Mouse (Mus musculus): ENCODE data around the gene Dcst2.

The Dcst2 gene

DNA sequence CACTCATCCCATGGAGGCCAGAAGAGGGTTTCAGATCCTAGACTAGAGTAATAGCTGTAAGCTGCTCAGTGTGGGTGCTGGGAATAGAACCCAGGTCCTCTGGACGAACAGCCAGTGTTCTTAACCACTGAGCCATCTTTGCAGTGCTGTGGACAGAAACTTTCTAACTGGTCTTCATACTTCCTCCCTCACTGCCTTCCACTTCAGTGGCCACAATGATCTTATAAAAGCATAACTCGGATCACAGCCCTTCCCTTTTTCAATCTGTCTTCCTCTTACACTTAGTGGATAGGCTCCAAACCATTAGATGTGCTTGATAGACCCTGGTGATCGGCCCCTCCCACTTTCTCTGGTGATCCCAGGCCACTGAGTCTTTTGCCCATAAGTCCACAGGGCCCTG is 1.5 kb upstream of the Dcst2 start:
- DNase-seq (ENCODE audit: low read depth, low spot score) = no peak

DNA sequence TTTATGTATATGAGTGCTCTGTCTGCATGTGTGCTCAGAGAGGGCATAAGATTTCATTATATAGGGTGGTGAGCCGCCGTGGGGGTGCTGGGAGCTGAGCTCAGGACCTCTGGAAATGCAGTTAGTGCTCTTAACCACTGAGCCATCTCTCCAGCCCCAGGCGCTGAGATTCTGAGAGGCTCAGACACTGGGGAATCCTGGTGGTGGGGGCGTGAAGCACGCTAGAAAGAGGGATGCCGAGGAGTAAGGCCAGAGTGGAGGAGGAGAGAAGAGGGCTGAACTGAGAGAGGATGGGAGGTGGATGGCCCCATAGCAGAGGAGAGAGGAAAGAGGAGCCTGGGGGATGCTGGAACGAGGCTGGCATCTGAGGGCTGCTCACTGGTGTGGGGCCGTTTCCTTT is 2.9 kb downstream of the Dcst2 start:
- no peak for DNase-seq (ENCODE audit: low read depth, low spot score)

DNA sequence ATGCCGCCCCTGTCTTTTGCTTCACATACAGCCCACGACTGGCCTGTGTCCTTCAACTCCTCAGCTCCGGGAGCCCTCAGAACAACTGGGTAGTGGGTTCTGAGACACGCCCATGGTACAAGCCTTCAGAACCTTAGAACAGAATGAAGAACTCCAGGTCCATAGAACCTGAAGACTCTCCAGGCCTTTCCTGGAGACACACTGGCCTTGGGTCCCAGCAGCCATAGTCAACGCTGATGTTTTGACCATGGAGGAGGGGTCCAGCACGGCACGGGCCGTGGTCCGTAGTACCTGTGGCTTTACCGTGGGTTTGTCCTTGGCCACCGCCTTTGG is 3.3 kb downstream of the Dcst2 start, which contains the start of gene Dcst1:
Gene Dcst1, minus strand, starts transcription at position 101 of the 333 bp plus-strand sequence.
- no peak for DNase-seq (ENCODE audit: low read depth, low spot score)

DNA sequence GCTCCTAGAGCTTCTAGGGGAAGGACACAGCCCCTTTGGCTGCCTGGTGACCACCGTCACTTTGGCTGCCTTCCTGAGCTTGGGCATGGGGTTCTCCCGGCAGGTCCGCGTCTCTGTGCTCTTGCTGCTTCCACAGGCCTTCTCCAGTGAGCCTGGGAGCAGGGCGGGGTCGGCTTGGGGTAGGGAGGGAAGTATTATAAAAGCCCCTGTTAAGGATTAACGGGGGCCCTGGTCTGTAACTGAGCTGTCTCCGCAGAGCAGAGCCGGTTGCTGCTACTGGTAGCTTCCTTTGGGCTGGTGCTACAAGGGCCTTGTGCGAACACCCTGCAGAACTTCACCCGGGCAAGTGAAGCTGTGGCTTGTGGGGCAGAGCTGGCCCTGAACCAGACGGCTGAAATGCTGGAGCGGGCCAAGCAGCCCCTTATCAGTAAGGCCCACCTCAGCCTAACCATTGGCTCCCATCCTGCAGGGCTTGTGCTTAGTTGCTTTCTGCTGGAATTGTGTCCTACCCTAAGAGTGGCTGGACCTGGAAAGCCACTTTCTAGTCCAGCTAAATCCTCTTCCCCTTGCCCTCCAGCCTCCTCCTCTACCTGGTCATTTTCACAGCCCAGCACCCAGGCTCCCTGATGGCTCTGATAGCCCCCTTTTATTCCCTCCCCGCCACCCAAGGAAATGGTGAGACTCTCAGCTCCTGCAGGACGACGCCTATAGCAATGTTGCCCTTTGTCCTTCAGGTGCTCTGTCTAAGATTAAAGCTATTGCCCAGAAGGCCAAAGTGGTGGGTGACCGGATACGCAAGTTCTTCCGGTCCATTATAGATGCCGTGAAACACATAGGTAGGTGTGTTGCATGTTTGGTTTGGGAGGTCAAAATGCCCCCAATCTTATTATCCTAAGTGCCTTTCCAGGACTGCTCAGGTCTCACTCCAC is 4.0 kb downstream of the Dcst2 start:
- no peak for DNase-seq (ENCODE audit: low read depth, low spot score)

DNA sequence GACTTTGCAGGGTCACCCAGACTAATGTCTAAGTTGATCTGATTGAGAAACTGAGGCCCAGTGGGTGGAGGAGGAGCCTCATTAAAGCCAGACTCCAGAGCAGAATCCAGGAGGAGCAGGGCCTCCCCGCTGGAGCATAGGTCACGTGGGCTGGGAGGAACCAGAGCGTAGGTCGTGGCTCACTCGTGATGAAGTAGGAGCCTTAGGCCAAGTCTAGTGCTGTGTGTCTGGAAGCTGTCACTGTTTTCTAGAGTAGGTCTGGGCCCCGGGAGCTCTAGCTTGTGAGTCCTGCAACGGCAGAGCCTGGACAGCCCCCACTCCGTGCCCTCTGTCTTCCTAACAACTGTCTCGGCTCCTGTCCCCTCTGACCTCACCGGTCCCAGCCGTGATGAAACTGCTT is 5.6 kb downstream of the Dcst2 start:
- no peak for DNase-seq (ENCODE audit: low read depth, low spot score)

DNA sequence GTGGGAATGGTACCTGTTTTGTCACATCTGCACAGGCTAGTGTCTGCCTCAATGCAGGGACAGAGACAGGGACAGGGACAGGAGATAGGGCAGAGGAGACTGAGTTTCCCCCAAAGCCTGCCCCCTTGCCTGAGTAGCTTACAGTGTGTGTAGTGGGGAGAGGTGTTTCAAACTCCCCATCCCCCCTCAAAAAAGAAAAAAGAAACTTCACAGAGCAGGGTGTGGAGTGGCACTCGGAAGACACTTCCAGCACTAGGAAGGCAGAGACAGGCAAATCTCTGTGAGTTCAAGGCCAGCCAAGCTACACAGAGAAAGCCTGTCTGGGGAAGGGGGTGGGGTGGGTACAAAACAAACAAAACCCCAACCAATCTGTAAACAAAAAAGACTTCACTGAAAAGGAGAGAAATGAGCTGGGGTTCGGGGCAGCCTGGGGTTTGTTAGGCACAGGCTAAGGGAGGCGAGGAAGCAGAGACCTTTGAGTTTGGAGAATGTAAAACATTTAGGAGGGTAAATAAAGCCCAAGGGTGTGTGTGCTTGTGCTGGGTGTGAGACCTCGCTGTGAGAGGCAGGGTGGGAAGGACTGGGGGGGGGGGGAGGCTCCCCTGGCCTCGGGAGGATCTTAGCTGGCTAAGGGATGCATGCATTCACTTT is 11.9 kb downstream of the Dcst2 start:
- no peak for DNase-seq (ENCODE audit: low read depth, low spot score)

DNA sequence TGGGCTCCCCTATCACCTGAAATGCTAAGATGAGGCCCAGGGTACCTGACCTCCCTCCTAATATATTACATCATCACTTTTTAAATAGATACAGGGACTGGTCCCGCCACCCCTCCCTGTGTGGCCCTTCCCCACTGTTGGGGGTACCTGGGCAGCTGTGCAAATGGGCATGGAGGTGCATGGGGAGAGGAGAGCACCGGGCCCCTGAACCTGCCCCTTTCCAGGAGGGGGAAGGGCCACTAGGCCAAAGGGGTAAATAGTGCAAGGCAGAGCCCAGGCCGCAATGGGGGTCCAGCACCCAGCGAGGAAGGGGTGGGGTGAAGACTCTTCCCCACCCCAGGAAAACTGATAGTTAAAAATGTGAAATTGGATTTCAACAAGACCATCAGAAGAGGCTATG is 16.1 kb downstream of the Dcst2 start:
- DNase-seq (ENCODE audit: low read depth, low spot score) = no peak

DNA sequence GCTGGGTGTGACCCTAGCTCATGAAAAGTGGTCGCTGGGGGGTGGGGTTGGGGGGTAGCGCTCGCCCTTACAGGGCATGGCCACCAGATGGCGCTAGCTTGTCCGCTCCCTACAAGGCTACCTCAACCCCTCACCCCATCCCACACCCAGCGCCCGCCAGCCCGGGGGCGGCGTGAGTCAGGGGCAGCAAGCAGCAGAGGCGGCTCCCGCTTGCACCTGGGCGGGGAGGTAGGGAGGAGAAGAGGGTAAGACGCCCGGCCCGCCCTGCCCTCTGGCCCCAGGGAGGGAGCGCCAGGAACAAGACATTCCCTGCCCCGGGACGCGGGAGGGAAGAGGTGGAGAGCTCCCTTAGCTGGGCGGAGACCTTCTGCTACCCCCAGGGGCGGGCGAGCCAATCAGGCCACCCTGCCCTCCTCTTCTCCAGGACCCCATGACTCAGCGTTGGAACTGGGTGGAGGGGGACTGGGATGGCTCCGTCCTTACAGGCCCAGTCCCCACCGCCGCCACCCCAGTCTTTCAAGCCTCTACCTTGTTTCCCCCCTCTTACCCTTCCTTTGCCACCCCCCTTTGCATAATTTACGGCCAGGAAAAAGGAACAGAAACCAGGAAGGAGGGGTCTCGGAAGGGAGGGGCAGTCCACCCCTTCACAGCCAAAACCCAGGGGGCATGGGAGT is 16.8 kb downstream of the Dcst2 start:
- DNase-seq (ENCODE audit: low read depth, low spot score) = peak; percentile 87

DNA sequence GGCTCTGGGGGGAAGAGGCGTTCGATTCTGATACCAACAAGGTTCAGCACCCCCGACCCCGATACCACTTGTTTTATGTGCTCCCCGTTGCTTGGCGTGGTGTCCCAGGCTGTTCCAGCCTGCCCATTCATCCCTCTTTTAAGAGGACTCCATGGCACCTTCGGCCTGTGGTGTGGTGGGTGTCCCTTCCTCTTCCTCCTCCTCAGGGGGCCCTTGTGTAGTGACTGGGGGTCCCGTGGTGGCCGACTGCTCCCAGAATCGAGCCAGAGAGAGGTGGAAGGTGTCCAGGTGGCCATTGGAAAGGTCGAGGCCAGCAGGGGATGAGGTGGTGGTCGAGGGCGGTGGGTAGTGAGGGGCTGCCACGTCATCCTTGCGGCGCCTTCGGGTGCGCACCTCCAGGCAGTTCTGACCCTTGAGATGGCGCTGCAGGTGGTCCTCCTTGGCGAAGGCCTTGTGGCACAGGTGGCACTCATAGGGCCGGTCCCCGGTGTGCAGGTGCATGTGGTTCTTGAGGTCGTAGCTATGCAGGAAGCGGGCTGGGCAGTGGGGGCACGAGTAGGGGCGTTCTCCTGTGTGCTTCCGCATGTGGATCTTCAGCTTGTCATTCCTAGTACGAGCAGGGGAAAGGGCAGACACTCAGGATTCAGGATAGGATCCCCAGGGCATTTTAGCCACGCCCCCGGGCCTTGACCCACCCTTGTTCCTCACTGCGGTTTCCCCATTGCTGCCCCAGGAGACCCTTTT is 17.8 kb downstream of the Dcst2 start:
- DNase-seq (ENCODE audit: low read depth, low spot score) = no peak

DNA sequence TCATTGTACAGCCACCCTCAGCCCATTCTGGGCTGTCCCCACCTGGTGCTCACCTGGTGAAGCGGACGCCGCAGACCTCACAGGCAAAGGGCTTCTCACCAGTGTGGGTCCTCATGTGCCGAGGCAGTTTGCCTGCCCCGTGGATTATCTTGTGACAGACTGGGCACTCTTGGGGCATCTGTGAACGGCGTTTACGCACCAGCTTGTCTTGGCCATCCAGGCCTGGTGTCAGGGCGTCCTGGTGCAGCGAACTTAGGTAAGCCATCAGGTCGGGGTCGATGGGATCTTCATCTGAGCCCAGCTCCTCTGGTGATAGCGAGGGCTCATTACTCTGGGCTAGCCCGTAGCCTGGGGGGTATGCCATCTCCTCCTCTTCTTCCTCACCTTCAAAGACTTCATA is 18.5 kb downstream of the Dcst2 start:
- DNase-seq (ENCODE audit: low read depth, low spot score) = no peak

DNA sequence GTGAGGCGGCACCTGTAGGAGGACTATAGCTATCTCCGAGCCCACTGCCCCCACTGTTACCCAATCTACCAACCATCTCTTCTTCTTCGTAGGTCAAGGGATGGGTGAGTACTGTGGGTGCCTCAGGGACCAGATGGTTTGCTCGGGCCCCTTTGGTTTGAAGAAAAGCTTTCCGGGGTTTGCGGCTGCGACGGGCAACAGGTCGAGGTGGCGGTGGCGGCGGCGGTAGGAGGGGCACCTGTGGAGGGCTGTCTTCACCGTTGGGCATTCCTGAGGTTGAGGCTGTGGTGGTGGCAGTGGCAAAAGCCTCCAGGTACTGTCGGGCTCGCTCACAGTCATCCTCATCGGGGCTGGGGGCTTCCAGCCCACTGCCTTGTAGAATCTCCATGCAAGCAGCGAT is 18.9 kb downstream of the Dcst2 start:
- no peak for DNase-seq (ENCODE audit: low read depth, low spot score)

DNA sequence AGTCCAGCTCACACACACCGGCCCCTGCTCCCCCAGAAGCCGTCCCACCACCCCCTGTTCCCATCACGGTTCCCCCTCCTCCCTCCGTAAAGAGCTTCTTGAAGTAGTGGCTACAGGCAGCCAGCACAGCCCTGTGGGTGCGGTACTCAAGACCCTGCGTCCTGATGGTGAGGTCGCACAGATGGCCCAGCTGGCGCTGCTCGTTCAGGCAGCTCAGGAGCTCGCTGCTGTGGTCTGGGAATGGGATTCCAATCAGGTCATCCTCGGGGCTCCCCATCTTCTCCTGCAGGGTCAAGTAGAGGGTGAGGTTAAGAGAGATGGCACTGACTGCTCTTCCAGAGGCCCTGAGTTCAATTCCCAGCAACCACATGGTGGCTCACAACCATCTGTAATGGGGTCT is 19.5 kb downstream of the Dcst2 start:
- DNase-seq (ENCODE audit: low read depth, low spot score) = no peak

DNA sequence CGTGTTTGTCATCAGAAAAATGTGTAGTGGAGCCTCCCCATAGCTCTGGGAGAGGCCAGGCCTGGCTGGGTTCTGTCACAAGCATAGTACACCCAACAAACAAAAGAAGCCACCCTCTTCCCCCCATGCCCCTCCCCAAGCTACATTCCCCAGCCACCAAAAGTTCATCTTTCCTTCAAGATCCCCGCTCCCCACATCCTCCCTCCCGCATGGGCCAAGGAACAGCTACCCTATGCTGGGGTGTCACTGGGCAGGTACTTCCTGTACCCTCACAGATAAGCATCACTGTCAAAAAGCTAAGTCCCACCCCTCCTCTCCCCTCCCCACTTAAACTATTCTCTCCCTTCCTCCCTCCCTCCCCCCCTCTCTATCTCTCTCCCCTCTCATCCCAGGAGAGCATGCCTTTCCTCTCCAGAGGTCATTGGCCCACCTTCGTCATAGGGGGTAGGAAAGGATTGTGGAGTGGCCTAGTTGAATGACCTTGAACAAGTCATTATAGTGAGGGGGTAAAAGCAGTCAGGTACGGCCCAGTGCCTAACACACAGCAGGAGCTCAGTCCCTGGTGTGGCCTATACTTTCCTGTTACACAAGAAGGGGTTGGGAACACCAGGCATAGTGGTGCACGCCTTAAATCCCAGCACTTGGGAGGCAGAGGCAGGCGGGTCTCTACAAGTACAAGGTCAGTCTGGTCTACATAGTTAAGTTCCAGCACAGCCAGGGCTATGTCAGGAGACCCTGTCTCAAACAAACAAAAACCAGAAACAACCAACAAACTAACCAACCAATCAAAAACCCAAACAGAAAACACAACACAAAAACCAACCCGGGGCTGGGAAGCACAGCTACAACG is 20.5 kb downstream of the Dcst2 start:
- DNase-seq (ENCODE audit: low read depth, low spot score) = no peak

DNA sequence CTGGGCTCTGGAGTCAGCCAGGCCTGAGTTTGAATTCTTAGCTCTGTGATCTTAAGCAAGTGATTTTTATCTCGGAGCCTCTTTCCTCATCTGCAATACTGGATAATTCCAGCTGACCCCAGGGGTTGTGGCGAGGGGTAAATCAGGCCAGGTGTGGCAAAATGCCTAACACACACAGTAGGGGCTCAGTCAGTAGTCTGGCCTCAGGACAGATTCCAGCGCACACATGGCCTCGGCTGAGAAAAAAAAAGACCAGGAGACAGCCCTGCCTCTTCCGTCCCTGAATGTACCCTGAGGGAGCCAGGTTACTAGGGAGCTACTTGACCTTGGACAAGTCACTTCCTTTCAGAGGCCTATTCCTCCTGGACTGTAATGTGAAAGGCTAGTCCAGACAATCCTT is 21.2 kb downstream of the Dcst2 start:
- no peak for DNase-seq (ENCODE audit: low read depth, low spot score)

DNA sequence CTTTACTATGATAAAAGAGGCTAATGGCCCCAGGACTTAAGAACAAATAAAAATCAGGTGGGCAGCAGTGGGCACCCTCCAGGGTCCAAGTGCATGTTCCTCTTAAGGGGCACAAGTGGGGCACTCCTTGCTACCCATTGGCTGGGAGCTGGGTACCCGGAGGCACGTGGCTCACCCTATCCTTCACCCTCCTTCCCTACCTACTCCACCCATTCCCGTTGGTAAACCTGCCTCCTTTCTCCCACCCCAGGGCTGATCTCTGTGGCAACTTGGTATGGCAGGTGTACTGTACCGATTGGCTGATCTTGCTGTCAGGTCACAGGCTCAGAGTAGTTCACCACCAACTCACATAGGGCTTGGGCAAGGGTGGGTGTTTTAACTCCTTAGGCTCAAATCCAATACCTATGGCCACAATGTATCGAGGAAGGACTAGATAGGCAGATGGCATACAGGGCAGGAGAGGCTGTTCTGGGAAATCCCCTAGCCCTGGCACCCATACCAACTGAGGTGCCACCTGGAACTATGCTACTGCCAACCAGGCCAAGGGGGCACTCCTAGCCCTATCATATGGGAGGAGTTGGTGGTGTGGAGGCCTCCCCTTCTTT is 22.0 kb downstream of the Dcst2 start:
- no peak for DNase-seq (ENCODE audit: low read depth, low spot score)

DNA sequence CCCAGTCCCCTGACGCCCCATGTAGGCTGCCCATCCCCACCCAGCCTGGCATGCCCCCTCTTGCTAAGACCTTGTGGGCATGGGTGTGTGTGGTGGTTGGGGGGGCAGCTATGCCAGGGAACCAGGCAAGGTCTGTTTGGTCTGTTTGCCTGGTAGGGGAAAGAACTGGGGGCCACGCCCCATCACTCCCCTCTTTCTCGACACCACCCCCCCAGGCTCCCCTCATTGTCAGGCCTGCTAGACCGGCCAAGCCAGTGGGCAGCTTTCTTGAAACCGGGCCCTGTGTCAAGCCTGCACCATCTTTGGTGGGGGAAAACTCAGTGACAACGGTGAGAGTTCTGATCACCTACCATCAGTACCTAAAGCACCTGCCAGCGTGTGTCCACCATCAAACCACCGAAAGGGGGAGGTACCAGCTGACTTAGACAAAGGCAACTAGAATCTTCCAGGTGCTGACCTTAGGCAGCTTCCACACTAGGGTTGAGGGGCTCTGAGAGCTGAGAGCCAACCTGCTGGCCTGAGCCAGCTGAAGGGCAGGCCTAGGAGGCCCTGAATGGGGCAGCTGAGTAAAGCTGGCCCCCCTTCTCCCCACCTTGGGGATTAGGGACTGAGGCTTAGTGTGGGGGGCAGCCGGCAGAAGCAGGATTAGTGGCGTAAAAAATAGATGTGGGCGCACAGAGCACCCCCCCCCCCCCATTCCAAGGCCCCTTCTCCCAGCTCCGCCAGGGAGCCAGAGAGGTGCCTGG is 22.7 kb downstream of the Dcst2 start:
- no peak for DNase-seq (ENCODE audit: low read depth, low spot score)

DNA sequence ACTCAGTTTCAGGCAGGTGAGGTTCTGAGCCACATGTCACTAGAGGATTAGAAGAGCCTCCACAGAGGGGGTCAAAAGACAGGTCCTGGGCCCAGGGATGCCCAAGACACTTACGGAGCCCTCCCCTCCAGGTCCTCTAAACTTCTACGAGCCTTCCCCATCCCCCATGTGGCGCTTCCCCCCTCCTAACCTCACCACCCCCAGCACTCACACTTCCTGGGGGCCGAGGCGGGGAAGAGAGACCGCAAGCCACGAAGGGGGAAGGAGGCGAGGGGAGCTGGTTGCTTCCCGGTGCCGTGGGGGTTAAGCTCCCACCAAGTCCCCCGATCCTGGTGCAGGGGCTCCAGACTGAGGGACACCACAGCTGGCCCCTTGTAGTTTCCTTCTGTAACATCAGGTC is 23.7 kb downstream of the Dcst2 start:
- DNase-seq (ENCODE audit: low read depth, low spot score) = no peak

DNA sequence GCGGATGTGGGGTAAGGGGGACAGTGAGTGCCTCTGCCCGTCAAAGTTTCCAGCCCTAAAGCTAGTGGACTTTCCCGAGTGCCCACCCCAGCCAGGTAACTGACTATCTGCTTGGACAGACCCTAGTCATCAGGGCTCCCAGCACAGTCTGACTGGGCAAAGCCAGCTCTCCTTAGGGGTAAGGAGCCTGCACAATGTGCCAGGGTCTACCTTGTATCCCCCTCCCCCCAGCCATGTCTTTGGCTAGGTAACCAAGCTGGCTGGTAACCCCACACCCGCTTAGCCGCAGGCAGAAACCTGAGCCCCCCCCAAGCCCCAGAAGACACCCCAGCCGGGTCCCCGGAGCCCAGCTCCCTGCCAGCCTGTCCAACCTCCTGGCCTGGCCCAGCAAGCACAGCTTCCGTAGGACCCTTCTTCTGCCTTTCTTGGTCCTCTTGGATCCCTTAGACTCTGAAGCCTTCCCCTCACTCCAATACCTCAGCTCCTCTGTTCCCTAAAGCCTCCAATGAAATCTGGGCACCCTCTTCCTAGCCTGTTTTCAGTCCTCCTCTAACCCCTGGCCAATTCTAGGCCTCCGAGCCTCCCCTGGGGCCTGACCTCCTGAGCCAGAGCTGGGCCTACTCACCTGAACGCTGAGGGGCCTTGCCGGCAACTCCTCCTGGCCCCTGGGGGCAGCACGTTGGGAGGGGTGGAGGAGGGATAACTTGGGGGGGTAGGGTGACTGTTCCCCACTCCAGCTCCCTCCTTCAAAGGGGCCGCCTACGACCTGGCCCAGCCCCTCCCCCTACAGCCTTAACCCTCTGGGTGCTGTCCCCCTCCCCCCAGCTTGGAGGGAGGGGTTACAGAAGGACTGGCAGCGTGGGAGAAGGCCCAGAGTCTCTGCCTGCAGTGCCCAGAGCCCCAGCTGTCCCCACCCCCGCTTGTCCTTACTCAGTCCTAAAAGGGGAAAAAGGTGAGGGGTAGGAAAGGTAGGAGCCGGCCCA is 25.0 kb downstream of the Dcst2 start:
- DNase-seq (ENCODE audit: low read depth, low spot score) = no peak

DNA sequence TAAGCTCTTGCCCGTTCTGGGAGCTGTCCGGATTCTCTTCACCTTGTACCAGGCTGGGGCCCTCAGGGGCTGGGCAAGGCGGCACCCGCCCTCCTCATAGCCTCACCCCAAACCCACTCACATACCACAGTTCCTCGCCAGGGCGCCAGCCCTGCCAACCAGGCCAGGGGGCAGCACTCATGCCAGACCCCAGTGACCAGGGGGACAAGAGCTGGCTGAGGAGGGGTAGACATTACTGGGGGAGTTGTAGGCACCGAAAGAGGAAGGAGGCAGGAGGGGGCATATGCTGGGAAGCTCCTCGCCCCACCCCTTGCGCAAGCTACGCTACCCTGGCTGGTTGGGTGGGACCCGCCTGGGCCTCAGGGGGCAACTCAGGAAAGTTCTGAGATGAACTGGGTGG is 25.9 kb downstream of the Dcst2 start:
- DNase-seq (ENCODE audit: low read depth, low spot score) = no peak
